Mouse (Mus musculus) ovary, adult 10 weeks (tissue): ENCODE measurements around the gene Rhbdf1. TPM values are rescaled to one million over a fixed set of nuclear protein-coding genes. Genes with fewer than 3 reads are reported as not detected.

ENCODE experiments used
- polyA plus RNA-seq: library from polyadenylated mRNA; stranded (reverse); fragments of 350-450 nt; fragmentation: Illumina TruSeq; extraction: RNeasy Lipid Tissue Mini Kit (QIAGEN cat#74804); gene quantifications from one replicate; pipeline ENCODE4 v1.2.3, GENCODE M21; 2014

Gene Rhbdf1
- 0.09 TPM for polyA plus RNA-seq

GRCm38 (mm10) chr11:32221951-32222409, at the start of gene Rhbdf1:
Gene Rhbdf1, minus strand, starts transcription at chr11:32222300.

GRCm38 (mm10) chr11:32267188-32267884, 45.2 kb upstream of the Rhbdf1 start, which contains the start of gene Nprl3:
Gene Nprl3, minus strand, starts transcription at chr11:32267707.

GRCm38 (mm10) chr11:32226124-32226871, 4.2 kb upstream of the Rhbdf1 start, which contains the start of gene Mpg:
Gene Mpg, plus strand, starts transcription at chr11:32226505.

GRCm38 (mm10) chr11:32205058-32205873, 16.8 kb downstream of the Rhbdf1 start, which contains the start of gene Snrnp25:
Gene Snrnp25, plus strand, starts transcription at chr11:32205415.

GRCm38 (mm10) chr11:32200075-32200601, 22.0 kb downstream of the Rhbdf1 start, which contains the start of gene Il9r:
Gene Il9r, minus strand, starts transcription at chr11:32200279.

Other genes with a start within 250 kb of the Rhbdf1 start
- 1.1 TPM for gene Nsg2, start 221.8 kb downstream of the Rhbdf1 start, polyA plus RNA-seq
- 0.17 TPM for gene Il9r, start 22.0 kb downstream of the Rhbdf1 start, polyA plus RNA-seq
- 1.9 TPM for gene Snrnp25, start 16.9 kb downstream of the Rhbdf1 start, polyA plus RNA-seq
- 5.3 TPM for gene Mpg, start 4.2 kb upstream of the Rhbdf1 start, polyA plus RNA-seq
- gene Nprl3, start 45.4 kb upstream of the Rhbdf1 start, polyA plus RNA-seq = 2.6 TPM
- not detected for gene Hba-x, start 54.1 kb upstream of the Rhbdf1 start, polyA plus RNA-seq
- not detected for gene Hba-a1, start 61.2 kb upstream of the Rhbdf1 start, polyA plus RNA-seq
- not detected for gene Hbq1b, start 64.7 kb upstream of the Rhbdf1 start, polyA plus RNA-seq
- 19.6 TPM for gene Hba-a2, start 74.2 kb upstream of the Rhbdf1 start, polyA plus RNA-seq
- gene Hbq1a, start 77.8 kb upstream of the Rhbdf1 start, polyA plus RNA-seq = not detected
- 5.0 TPM for gene Sh3pxd2b, start 125.5 kb upstream of the Rhbdf1 start, polyA plus RNA-seq
- 7.6 TPM for gene Ubtd2, start 233.1 kb upstream of the Rhbdf1 start, polyA plus RNA-seq